Comparison of ENCODE assay signal across 21 mouse cellular contexts in the genomic region with DNA sequence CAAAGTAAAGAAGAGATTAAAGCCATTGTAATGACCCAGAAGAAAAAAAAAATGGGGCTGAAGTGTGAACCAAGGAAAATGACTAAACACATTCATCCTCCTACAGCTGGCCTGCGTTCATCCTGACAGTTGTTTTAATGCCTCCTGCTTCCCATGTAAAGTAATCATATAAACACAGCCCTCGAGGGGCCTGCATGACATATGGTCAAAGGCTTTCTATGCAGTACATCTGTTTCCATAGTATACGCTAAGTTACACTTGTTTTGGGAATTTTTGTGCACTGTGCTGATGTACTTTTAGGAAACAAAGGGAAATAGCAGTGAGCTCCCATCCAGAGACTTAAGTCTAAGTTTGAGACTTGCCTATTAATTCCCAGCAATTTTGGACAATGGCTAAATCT.
DNase-seq lines count a peak whose midpoint lies in the region; ATAC-seq and TF ChIP-seq lines count a peak whose summit lies in the region.
"Had no signal": no experiment of that assay in that cellular context is flagged by ENCODE, and none has a peak within 500 bp of the region (broad histone marks: within the 10 kb centered on the region; RNA-seq: fewer than 3 reads in every experiment).

No protein-coding gene starts in this region.

- no peaks in the 10 kb centered on the region for H3K36me3 ChIP-seq in embryonic facial prominence, embryonic 14.5 days (ENCODE audit: control insufficient read depth, insufficient read depth, low read length)
- no peaks in the 10 kb centered on the region for H3K36me3 ChIP-seq in embryonic facial prominence, embryonic 10.5 days (replicated peaks)
- no peaks in the 10 kb centered on the region for H3K36me3 ChIP-seq in lung, embryonic 14.5 days (ENCODE audit: insufficient read depth)
- H3K36me3 ChIP-seq: embryonic facial prominence, embryonic 13.5 days; heart, embryonic 13.5 days; hindbrain, embryonic 15.5 days had no signal

- DNase-seq in embryonic facial prominence, embryonic 14.5 days (ENCODE audit: low spot score): peak; percentile 75
- DNase-seq in embryonic facial prominence, embryonic 10.5 days (ENCODE audit: low spot score): no peak
- DNase-seq in lung, embryonic 14.5 days: peak; percentile 59
- DNase-seq in lung, adult 2 months: no peak
- DNase-seq in mesoderm, embryonic 11.5 days (ENCODE audit: low read depth, low spot score): peak; percentile 5
- DNase-seq: adrenal gland, postnatal 14 days; cerebellum, adult 11-12 months; cerebellum, adult 9-10 months; cerebellum, postnatal 25 days; forebrain, postnatal 0 days; gastrocnemius, adult 2 months; gastrocnemius, postnatal 25 days; heart, postnatal 36 days had no signal

- WGBS in embryonic facial prominence, embryonic 14.5 days: 27% methylated on average over 3 of the region's 3 CpGs
- WGBS in embryonic facial prominence, embryonic 10.5 days: 63% methylated on average over 3 of the region's 3 CpGs
- 34% methylated on average over 3 of the region's 3 CpGs for WGBS in lung, embryonic 14.5 days
- 54% methylated on average over 3 of the region's 3 CpGs for whole genome bisulfite sequencing in lung, adult 2 months

- H3K4me1 ChIP-seq in embryonic facial prominence, embryonic 14.5 days (ENCODE audit: control insufficient read depth, insufficient read depth, low read length): peaks cover 5% of the 10 kb centered on the region; the same call in 1 of the 2 replicates
- no peaks in the 10 kb centered on the region for H3K4me1 ChIP-seq in embryonic facial prominence, embryonic 10.5 days
- no peaks in the 10 kb centered on the region; the same call in 1 of the 2 replicates for H3K4me1 ChIP-seq in lung, embryonic 14.5 days (ENCODE audit: insufficient read depth)
- H3K4me1 ChIP-seq in lung, adult 2 months (ENCODE audit: control insufficient read depth, insufficient read depth, low read length): no peaks in the 10 kb centered on the region
- H3K4me1 ChIP-seq: forebrain, embryonic 13.5 days; heart, embryonic 13.5 days; hindbrain, embryonic 15.5 days had no signal

- H3K9me3 ChIP-seq in embryonic facial prominence, embryonic 14.5 days (ENCODE audit: control insufficient read depth, low read length): no peaks in the 10 kb centered on the region
- no peaks in the 10 kb centered on the region for H3K9me3 ChIP-seq in embryonic facial prominence, embryonic 10.5 days
- H3K9me3 ChIP-seq in lung, embryonic 14.5 days (ENCODE audit: low read depth, low read length): no peaks in the 10 kb centered on the region
- H3K9me3 ChIP-seq: embryonic facial prominence, embryonic 13.5 days; forebrain, embryonic 13.5 days; heart, embryonic 13.5 days; hindbrain, embryonic 15.5 days had no signal

- ATAC-seq in embryonic facial prominence, embryonic 14.5 days (ENCODE audit: low read depth): peak; percentile 77
- peak; percentile 79; the same call in 1 of the 2 replicates for ATAC-seq in lung, embryonic 14.5 days (ENCODE audit: insufficient read depth)
- ATAC-seq in frontal cortex, adult (ENCODE audit: low TSS enrichment): no peak
- ATAC-seq: activated CD4-positive, CD25-positive, alpha-beta regulatory T cell, adult 4 months; forebrain, embryonic 13.5 days; forebrain, postnatal 0 days; Patski had no signal

- H3K27me3 ChIP-seq in embryonic facial prominence, embryonic 14.5 days (replicated peaks; ENCODE audit: control insufficient read depth, insufficient read depth, low read length): no peaks in the 10 kb centered on the region
- no peaks in the 10 kb centered on the region for H3K27me3 ChIP-seq in embryonic facial prominence, embryonic 10.5 days (replicated peaks; ENCODE audit: low read depth, poor library complexity, severe bottlenecking)
- no peaks in the 10 kb centered on the region for H3K27me3 ChIP-seq in lung, embryonic 14.5 days (ENCODE audit: insufficient read depth, low read length)
- H3K27me3 ChIP-seq: CH12.LX; embryonic facial prominence, embryonic 13.5 days; forebrain, embryonic 13.5 days; heart, embryonic 13.5 days; hindbrain, embryonic 15.5 days; Patski had no signal

- H3K27ac ChIP-seq in embryonic facial prominence, embryonic 14.5 days (replicated peaks; ENCODE audit: low read depth, low read length): no peak overlapping the region
- H3K27ac ChIP-seq in embryonic facial prominence, embryonic 10.5 days (replicated peaks): no peak overlapping the region
- no peak overlapping the region for H3K27ac ChIP-seq in lung, embryonic 14.5 days (ENCODE audit: low read depth)
- H3K27ac ChIP-seq: embryonic facial prominence, embryonic 13.5 days; forebrain, embryonic 13.5 days; gastrocnemius, adult 2 months; heart, embryonic 13.5 days; hindbrain, embryonic 15.5 days had no signal

- no peak for TF ChIP-seq POLR2A in lung, adult 2 months (IDR thresholded peaks at IDR 0.05; ENCODE audit: borderline replicate concordance, extremely low read depth, low read depth, low read length)

- no peak overlapping the region for H3K4me3 ChIP-seq in embryonic facial prominence, embryonic 14.5 days (ENCODE audit: low read depth, low read length)
- H3K4me3 ChIP-seq in embryonic facial prominence, embryonic 10.5 days: no peak overlapping the region
- H3K4me3 ChIP-seq in lung, embryonic 14.5 days (ENCODE audit: low read depth, low read length): no peak overlapping the region
- H3K4me3 ChIP-seq in lung, adult 2 months (replicated peaks; ENCODE audit: extremely low read depth, low read depth, low read length): no peak overlapping the region
- H3K4me3 ChIP-seq: embryonic facial prominence, embryonic 13.5 days; forebrain, embryonic 13.5 days; gastrocnemius, adult 2 months; heart, embryonic 13.5 days; hindbrain, embryonic 15.5 days had no signal

- no peak for TF ChIP-seq CTCF in lung, embryonic 14.5 days (IDR thresholded peaks at IDR 0.05; ENCODE audit: low read depth)
- no peak for TF ChIP-seq CTCF in lung, adult 2 months (IDR thresholded peaks at IDR 0.05; ENCODE audit: insufficient read depth, low read length)

- no peak overlapping the region for H3K4me2 ChIP-seq in embryonic facial prominence, embryonic 14.5 days (ENCODE audit: low read depth, low read length)
- no peak overlapping the region for H3K4me2 ChIP-seq in lung, embryonic 14.5 days
- H3K4me2 ChIP-seq: embryonic facial prominence, embryonic 13.5 days; forebrain, embryonic 13.5 days; heart, embryonic 13.5 days; hindbrain, embryonic 15.5 days had no signal

- no peak overlapping the region for H3K9ac ChIP-seq in embryonic facial prominence, embryonic 14.5 days (ENCODE audit: low read depth, low read length)
- no peak overlapping the region for H3K9ac ChIP-seq in lung, embryonic 14.5 days
- H3K9ac ChIP-seq: embryonic facial prominence, embryonic 13.5 days; forebrain, embryonic 13.5 days; forebrain, postnatal 0 days; heart, embryonic 13.5 days; hindbrain, embryonic 15.5 days had no signal

Comparison
In these comparisons a context has a peak if more than half of its experiments do, and no peak if none do; other contexts are left out.
1. DNase-seq: peak in embryonic facial prominence, embryonic 14.5 days (single experiment), lung, embryonic 14.5 days (single experiment) and mesoderm, embryonic 11.5 days (single experiment); none in embryonic facial prominence, embryonic 10.5 days (single experiment) and lung, adult 2 months (single experiment).